Mouse (Mus musculus) left cerebral cortex, adult 11 months (tissue): Measurements from ENCODE around the gene Sephs1.

Experiments
- DNase-seq: peaks from one replicate; pipeline ENCODE4 v3.0.0; 2022; ENCODE audit warnings: low spot score

Sephs1 gene

GRCm38 (mm10) chr2:4881350-4882248 is at the start of gene Sephs1:
Sephs1 (plus strand) TSS chr2:4881564.
- DNase-seq = peak; percentile 66

GRCm38 (mm10) chr2:4832166-4832565 is 49.2 kb upstream of the Sephs1 start:
- DNase-seq = no peak

GRCm38 (mm10) chr2:4849449-4849848 is 31.9 kb upstream of the Sephs1 start:
- DNase-seq = no peak

- DNase-seq = no peak
Measured at GRCm38 (mm10) chr2:4857186-4857585, 24.2 kb upstream of the Sephs1 start.

GRCm38 (mm10) chr2:4858161-4858560 is 23.2 kb upstream of the Sephs1 start:
- DNase-seq = no peak

GRCm38 (mm10) chr2:4864008-4864816 is 17.2 kb upstream of the Sephs1 start:
- no peak for DNase-seq

- no peak for DNase-seq
Measured at GRCm38 (mm10) chr2:4864817-4865296, 16.5 kb upstream of the Sephs1 start.

- no peak for DNase-seq
Measured at GRCm38 (mm10) chr2:4868028-4868725, 13.2 kb upstream of the Sephs1 start.

- DNase-seq = no peak
Measured at GRCm38 (mm10) chr2:4872740-4873139, 8.6 kb upstream of the Sephs1 start.

- no peak for DNase-seq
Measured at GRCm38 (mm10) chr2:4873331-4873730, 8.0 kb upstream of the Sephs1 start.

GRCm38 (mm10) chr2:4875090-4875489 is 6.3 kb upstream of the Sephs1 start:
- DNase-seq = no peak

- no peak for DNase-seq
Measured at GRCm38 (mm10) chr2:4876131-4876530, 5.2 kb upstream of the Sephs1 start.

- no peak for DNase-seq
Measured at GRCm38 (mm10) chr2:4880737-4881349, 521 bp upstream of the Sephs1 start.

- peak; percentile 44 for DNase-seq
Measured at GRCm38 (mm10) chr2:4882249-4882791, 956 bp downstream of the Sephs1 start.

- no peak for DNase-seq
Measured at GRCm38 (mm10) chr2:4883009-4883704, 1.8 kb downstream of the Sephs1 start.

- DNase-seq = no peak
Measured at GRCm38 (mm10) chr2:4886896-4887295, 5.5 kb downstream of the Sephs1 start.

- no peak for DNase-seq
Measured at GRCm38 (mm10) chr2:4895598-4895997, 14.2 kb downstream of the Sephs1 start.

GRCm38 (mm10) chr2:4896970-4897369 is 15.6 kb downstream of the Sephs1 start:
- no peak for DNase-seq

- no peak for DNase-seq
Measured at GRCm38 (mm10) chr2:4900624-4901023, 19.3 kb downstream of the Sephs1 start.

- DNase-seq = no peak
Measured at GRCm38 (mm10) chr2:4902346-4902745, 21.0 kb downstream of the Sephs1 start.

GRCm38 (mm10) chr2:4907120-4907519 is 25.8 kb downstream of the Sephs1 start:
- no peak for DNase-seq
